Mouse (Mus musculus) limb, embryonic 15.5 days (tissue): ENCODE data around the gene Ccdc103. TPM values are rescaled to one million over a fixed set of nuclear protein-coding genes. Genes with fewer than 3 reads are reported as not detected.

Source experiments
- ATAC-seq: fragments of 200-750 bp; cut with Nextera tagmentation; 2 replicates; pipeline ENCODE4 v1.8.0; 2017; ENCODE audit warnings: low read depth, moderate TSS enrichment; ENCODE audit not compliant: insufficient number of reproducible peaks, low FRiP score, low TSS enrichment
- H3K27ac ChIP-seq: fragments of 300-500 bp; sonication (generic); 2 replicates; pipeline ENCODE4 v1.5.1; 2015; ENCODE audit warnings: moderate library complexity, mild to moderate bottlenecking, inconsistent platforms
- H3K27me3 ChIP-seq: fragments of 300-500 bp; sonication (generic); 2 replicates; pipeline ENCODE4 v1.6.1; 2015; ENCODE audit warnings: inconsistent platforms
- H3K36me3 ChIP-seq: fragments of 300-500 bp; sonication (generic); 2 replicates; pipeline ENCODE4 v1.6.1; 2015; ENCODE audit warnings: inconsistent platforms
- H3K4me1 ChIP-seq: fragments of 300-500 bp; sonication (generic); 2 replicates; pipeline ENCODE4 v1.6.1; 2015; ENCODE audit warnings: inconsistent platforms
- H3K4me2 ChIP-seq: fragments of 300-500 bp; sonication (generic); 2 replicates; pipeline ENCODE4 v1.6.1; 2015; ENCODE audit warnings: mild to moderate bottlenecking, inconsistent platforms
- H3K4me3 ChIP-seq: fragments of 300-500 bp; sonication (generic); 2 replicates; pipeline ENCODE4 v1.5.1; 2015; ENCODE audit warnings: mild to moderate bottlenecking, inconsistent platforms
- H3K9ac ChIP-seq: fragments of 300-500 bp; sonication (generic); 2 replicates; pipeline ENCODE4 v1.6.1; 2015; ENCODE audit warnings: inconsistent platforms
- H3K9me3 ChIP-seq: fragments of 300-500 bp; sonication (generic); 2 replicates; pipeline ENCODE4 v1.6.1; 2016; ENCODE audit warnings: inconsistent platforms
- WGBS: fragments of 180-500 bp; shearing (Covaris S2); methylation state at CpG from one replicate; pipeline ENCODE4 v1.1.7; 2015; 5-methylcytosine and 5-hydroxymethylcytosine counted together
- polyA plus RNA-seq: library from polyadenylated mRNA; unstranded; fragments of >200 nt; fragmentation: Nextera tagmentation; extraction: Ambion mirVana; gene quantifications from 2 replicates; pipeline ENCODE4 v1.2.1, GENCODE M21; 2015

Gene Ccdc103
- polyA plus RNA-seq, 1 experiment from 2014 or later = 0.81 TPM

GRCm38 (mm10) chr11:102894716-102895115, 13.7 kb downstream of the Ccdc103 start:
- no peaks in the 10 kb centered on the region for H3K36me3 ChIP-seq
- H3K4me3 ChIP-seq = no peak overlapping the region
- WGBS = 86% methylated on average over 4 of the region's 4 CpGs
- no peak overlapping the region for H3K27ac ChIP-seq
- H3K4me1 ChIP-seq = peaks cover 7% of the 10 kb centered on the region; the same call in 1 of the 2 replicates
- H3K27me3 ChIP-seq = peaks cover 41% of the 10 kb centered on the region
- no peak overlapping the region for H3K9ac ChIP-seq
- no peaks in the 10 kb centered on the region for H3K9me3 ChIP-seq
- ATAC-seq = no peak
- no peak overlapping the region for H3K4me2 ChIP-seq

GRCm38 (mm10) chr11:102895779-102896178, 14.8 kb downstream of the Ccdc103 start:
- no peaks in the 10 kb centered on the region for H3K36me3 ChIP-seq
- 78% methylated on average over 9 of the region's 9 CpGs for WGBS
- H3K27ac ChIP-seq = no peak overlapping the region
- H3K27me3 ChIP-seq = peaks cover 41% of the 10 kb centered on the region
- H3K4me1 ChIP-seq = peaks cover 7% of the 10 kb centered on the region; the same call in 1 of the 2 replicates
- no peak overlapping the region for H3K9ac ChIP-seq
- H3K4me3 ChIP-seq = no peak overlapping the region
- H3K4me2 ChIP-seq = no peak overlapping the region
- no peak for ATAC-seq
- H3K9me3 ChIP-seq = no peaks in the 10 kb centered on the region

- H3K27ac ChIP-seq = no peak overlapping the region
- H3K4me2 ChIP-seq = no peak overlapping the region
- no peak for ATAC-seq
- peaks cover 7% of the 10 kb centered on the region; the same call in 1 of the 2 replicates for H3K4me1 ChIP-seq
- peaks cover 41% of the 10 kb centered on the region for H3K27me3 ChIP-seq
- 72% methylated on average over 20 of the region's 20 CpGs for WGBS
- no peak overlapping the region for H3K4me3 ChIP-seq
- no peak overlapping the region for H3K9ac ChIP-seq
- H3K9me3 ChIP-seq = no peaks in the 10 kb centered on the region
- H3K36me3 ChIP-seq = no peaks in the 10 kb centered on the region
These were observed 15.6 kb downstream of the Ccdc103 start for GRCm38 (mm10) chr11:102896641-102897040.

- H3K36me3 ChIP-seq = no peaks in the 10 kb centered on the region
- H3K9ac ChIP-seq = no peak overlapping the region
- no peak for ATAC-seq
- H3K4me2 ChIP-seq = no peak overlapping the region
- peaks cover 31% of the 10 kb centered on the region for H3K27me3 ChIP-seq
- WGBS = 76% methylated on average over 9 of the region's 9 CpGs
- no peaks in the 10 kb centered on the region for H3K9me3 ChIP-seq
- H3K27ac ChIP-seq = no peak overlapping the region
- H3K4me3 ChIP-seq = no peak overlapping the region
- H3K4me1 ChIP-seq = peaks cover 3% of the 10 kb centered on the region; the same call in 1 of the 2 replicates
These were observed 17.4 kb downstream of the Ccdc103 start for GRCm38 (mm10) chr11:102898408-102898807.

- Histone ChIP-seq H3K4me2 (no peak within 1 kb of the TSS), H3K27me3 (peaks cover 12% of the 10 kb centered on the region; the same call in 1 of the 2 replicates), H3K4me1 (no peaks in the 10 kb centered on the region), H3K9ac (no peak within 1 kb of the TSS), H3K9me3 (no peaks in the 10 kb centered on the region), H3K4me3 (no peak within 1 kb of the TSS), H3K27ac (no peak within 1 kb of the TSS), H3K36me3 (peaks cover 6% of the 10 kb centered on the region)
- 10% methylated on average over 7 of the region's 7 CpGs for WGBS
- ATAC-seq = no peak
These were observed 19.8 kb downstream of the Ccdc103 start, which contains the start of gene Gfap for GRCm38 (mm10) chr11:102900763-102901162. Gene Gfap, minus strand, starts transcription at chr11:102900912.

GRCm38 (mm10) chr11:102901199-102901598, 20.2 kb downstream of the Ccdc103 start:
- H3K4me3 ChIP-seq = no peak overlapping the region
- H3K9ac ChIP-seq = no peak overlapping the region
- 57% methylated on average over 4 of the region's 4 CpGs for WGBS
- H3K27ac ChIP-seq = no peak overlapping the region
- no peaks in the 10 kb centered on the region for H3K4me1 ChIP-seq
- H3K4me2 ChIP-seq = no peak overlapping the region
- H3K36me3 ChIP-seq = peaks cover 10% of the 10 kb centered on the region
- no peaks in the 10 kb centered on the region for H3K9me3 ChIP-seq
- H3K27me3 ChIP-seq = peaks cover 8% of the 10 kb centered on the region; the same call in 1 of the 2 replicates
- ATAC-seq = no peak

- ATAC-seq = no peak
These were observed 21.1 kb downstream of the Ccdc103 start for GRCm38 (mm10) chr11:102902107-102902506.

GRCm38 (mm10) chr11:102903654-102904053, 22.6 kb downstream of the Ccdc103 start:
- H3K4me1 ChIP-seq = no peaks in the 10 kb centered on the region
- H3K4me2 ChIP-seq = no peak overlapping the region
- 72% methylated on average over 7 of the region's 7 CpGs for WGBS
- no peaks in the 10 kb centered on the region; the same call in 1 of the 2 replicates for H3K27me3 ChIP-seq
- peaks cover 33% of the 10 kb centered on the region for H3K36me3 ChIP-seq
- no peaks in the 10 kb centered on the region for H3K9me3 ChIP-seq
- ATAC-seq = no peak
- H3K9ac ChIP-seq = no peak overlapping the region
- no peak overlapping the region for H3K4me3 ChIP-seq
- H3K27ac ChIP-seq = no peak overlapping the region

More at GRCm38 (mm10) chr11:102902107-102902506, 21.1 kb downstream of the Ccdc103 start:
- H3K4me1 ChIP-seq = no peaks in the 10 kb centered on the region
- H3K9me3 ChIP-seq = no peaks in the 10 kb centered on the region
- H3K27ac ChIP-seq = no peak overlapping the region
- peaks cover 18% of the 10 kb centered on the region for H3K36me3 ChIP-seq
- no peaks in the 10 kb centered on the region; the same call in 1 of the 2 replicates for H3K27me3 ChIP-seq
- H3K4me3 ChIP-seq = no peak overlapping the region
- no peak overlapping the region for H3K4me2 ChIP-seq
- WGBS = 80% methylated on average over 5 of the region's 5 CpGs
- 0 out of 2 replicates have a peak overlapping the region, but pooled peaks have one; percentile 17 for H3K9ac ChIP-seq

- Histone ChIP-seq H3K4me2 (no peak overlapping the region), H3K4me3 (no peak overlapping the region), H3K9ac (no peak overlapping the region), H3K9me3 (no peaks in the 10 kb centered on the region), H3K36me3 (peaks cover 93% of the 10 kb centered on the region), H3K27me3 (no peaks in the 10 kb centered on the region), H3K4me1 (no peaks in the 10 kb centered on the region), H3K27ac (no peak overlapping the region)
- ATAC-seq = no peak
- WGBS = 74% methylated on average over 7 of the region's 7 CpGs
These were observed 30.4 kb downstream of the Ccdc103 start for GRCm38 (mm10) chr11:102911376-102911775.

GRCm38 (mm10) chr11:102915380-102915779, 34.4 kb downstream of the Ccdc103 start:
- Histone ChIP-seq H3K36me3 (peaks cover 54% of the 10 kb centered on the region), H3K27me3 (no peaks in the 10 kb centered on the region), H3K4me1 (no peaks in the 10 kb centered on the region), H3K4me2 (no peak overlapping the region), H3K9me3 (no peaks in the 10 kb centered on the region), H3K27ac (no peak overlapping the region), H3K9ac (no peak overlapping the region), H3K4me3 (no peak overlapping the region)
- WGBS = 88% methylated on average over 9 of the region's 9 CpGs
- ATAC-seq = no peak

GRCm38 (mm10) chr11:102918077-102918476, 37.1 kb downstream of the Ccdc103 start:
- Histone ChIP-seq H3K27ac (no peak overlapping the region), H3K36me3 (peaks cover 31% of the 10 kb centered on the region), H3K4me2 (no peak overlapping the region), H3K4me3 (no peak overlapping the region), H3K9ac (no peak overlapping the region), H3K27me3 (no peaks in the 10 kb centered on the region), H3K9me3 (no peaks in the 10 kb centered on the region), H3K4me1 (peaks cover 16% of the 10 kb centered on the region)
- no peak for ATAC-seq
- WGBS = 83% methylated on average over 4 of the region's 4 CpGs

GRCm38 (mm10) chr11:102921491-102921890, 40.5 kb downstream of the Ccdc103 start:
- Histone ChIP-seq H3K4me3 (no peak overlapping the region), H3K4me2 (no peak overlapping the region), H3K9ac (no peak overlapping the region), H3K36me3 (no peaks in the 10 kb centered on the region), H3K27ac (no peak overlapping the region), H3K4me1 (peaks cover 28% of the 10 kb centered on the region), H3K27me3 (no peaks in the 10 kb centered on the region), H3K9me3 (no peaks in the 10 kb centered on the region)
- 50% methylated on average over 6 of the region's 6 CpGs for WGBS
- ATAC-seq = no peak
